Mouse (Mus musculus) stomach, embryonic 15.5 days (tissue): ENCODE results near the gene Zdhhc17. TPM values are rescaled to one million over a fixed set of nuclear protein-coding genes. Genes with fewer than 3 reads are reported as not detected.

Experiments
- ATAC-seq: fragments of 200-750 bp; cut with Nextera tagmentation; 2 replicates; pipeline ENCODE4 v1.8.0; 2017; ENCODE audit warnings: low read depth, moderate number of reproducible peaks, moderate TSS enrichment; ENCODE audit not compliant: insufficient read depth, low FRiP score
- H3K27ac ChIP-seq: fragments of 300-500 bp; sonication (generic); 2 replicates; pipeline ENCODE4 v1.5.1; 2015; ENCODE audit warnings: mild to moderate bottlenecking, inconsistent platforms
- H3K27me3 ChIP-seq: fragments of 300-500 bp; sonication (generic); replicated peaks from 2 replicates; pipeline ENCODE4 v1.6.1; 2015; ENCODE audit warnings: inconsistent platforms
- H3K36me3 ChIP-seq: fragments of 300-500 bp; sonication (generic); 2 replicates; pipeline ENCODE4 v1.6.1; 2015; ENCODE audit warnings: inconsistent platforms
- H3K4me1 ChIP-seq: fragments of 300-500 bp; sonication (generic); 2 replicates; pipeline ENCODE4 v1.6.1; 2015; ENCODE audit warnings: inconsistent platforms
- H3K4me2 ChIP-seq: fragments of 300-500 bp; sonication (generic); 2 replicates; pipeline ENCODE4 v1.6.1; 2015; ENCODE audit warnings: mild to moderate bottlenecking, inconsistent platforms
- H3K4me3 ChIP-seq: fragments of 300-500 bp; sonication (generic); replicated peaks from 2 replicates; pipeline ENCODE4 v1.5.1; 2015; ENCODE audit warnings: inconsistent platforms
- H3K9ac ChIP-seq: fragments of 300-500 bp; sonication (generic); 2 replicates; pipeline ENCODE4 v1.6.1; 2015; ENCODE audit warnings: inconsistent platforms
- H3K9me3 ChIP-seq: fragments of 300-500 bp; sonication (generic); 2 replicates; pipeline ENCODE4 v1.6.1; 2016; ENCODE audit warnings: inconsistent platforms
- WGBS: fragments of 180-500 bp; shearing (Covaris S2); methylation state at CpG from one replicate; pipeline ENCODE4 v1.1.7; 2015; 5-methylcytosine and 5-hydroxymethylcytosine counted together
- polyA plus RNA-seq: library from polyadenylated mRNA; unstranded; fragments of >200 nt; fragmentation: Nextera tagmentation; extraction: Ambion mirVana; gene quantifications from 2 replicates; pipeline ENCODE4 v1.2.1, GENCODE M21; 2015

The Zdhhc17 gene
- polyA plus RNA-seq, 1 experiment from 2014 or later: 17.5 TPM

DNA sequence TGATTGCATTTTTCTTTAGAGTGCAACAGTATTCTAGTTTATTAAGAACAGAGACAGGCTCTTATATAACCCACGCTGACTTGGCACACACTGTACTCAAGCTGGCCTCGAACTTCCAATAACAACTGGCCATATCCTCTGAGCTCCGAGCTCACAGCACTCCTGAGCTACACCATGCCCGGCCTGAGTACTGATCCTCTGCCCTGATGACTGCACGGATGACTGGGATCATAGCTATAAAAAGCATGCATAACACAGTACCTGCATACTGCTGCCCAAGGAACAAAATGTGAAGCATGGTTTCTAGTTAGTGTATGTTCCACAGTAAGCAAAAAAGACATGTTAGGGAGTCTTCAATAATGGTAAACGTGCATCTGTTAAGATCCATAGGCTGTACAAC, 12.8 kb downstream of the Zdhhc17 start:
- H3K36me3 ChIP-seq: no peaks in the 10 kb centered on the region
- H3K4me1 ChIP-seq: no peaks in the 10 kb centered on the region
- no peak overlapping the region for H3K4me3 ChIP-seq
- H3K27ac ChIP-seq: no peak overlapping the region
- WGBS: 84% methylated on average over 6 of the region's 6 CpGs
- H3K4me2 ChIP-seq: no peak overlapping the region
- no peak overlapping the region for H3K9ac ChIP-seq
- no peaks in the 10 kb centered on the region for H3K27me3 ChIP-seq
- no peaks in the 10 kb centered on the region for H3K9me3 ChIP-seq
- no peak for ATAC-seq

DNA sequence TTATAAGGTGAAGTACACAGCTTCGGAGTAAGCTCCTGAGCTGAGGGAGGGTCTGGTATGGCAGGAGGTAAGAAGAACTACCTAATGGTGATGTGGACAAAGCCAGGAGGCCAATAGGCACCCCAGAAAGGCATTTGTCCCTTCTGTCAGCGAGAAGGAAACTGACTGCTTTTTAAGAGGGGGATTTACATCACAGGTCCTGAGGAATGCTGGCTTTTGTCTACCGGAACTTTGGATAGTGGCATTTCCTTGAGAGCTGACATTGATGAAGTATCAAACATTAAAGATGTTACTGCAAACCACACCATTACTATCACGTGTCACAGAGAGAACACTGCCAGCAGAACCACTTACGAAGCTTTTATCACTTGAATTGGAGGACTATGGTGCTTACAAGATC, 15.2 kb downstream of the Zdhhc17 start:
- H3K4me1 ChIP-seq: no peaks in the 10 kb centered on the region
- ATAC-seq: no peak
- H3K4me2 ChIP-seq: no peak overlapping the region
- no peaks in the 10 kb centered on the region for H3K27me3 ChIP-seq
- no peak overlapping the region for H3K27ac ChIP-seq
- no peaks in the 10 kb centered on the region for H3K36me3 ChIP-seq
- H3K9me3 ChIP-seq: no peaks in the 10 kb centered on the region
- no peak overlapping the region for H3K9ac ChIP-seq
- WGBS: 53% methylated on average over 5 of the region's 5 CpGs
- H3K4me3 ChIP-seq: no peak overlapping the region

DNA sequence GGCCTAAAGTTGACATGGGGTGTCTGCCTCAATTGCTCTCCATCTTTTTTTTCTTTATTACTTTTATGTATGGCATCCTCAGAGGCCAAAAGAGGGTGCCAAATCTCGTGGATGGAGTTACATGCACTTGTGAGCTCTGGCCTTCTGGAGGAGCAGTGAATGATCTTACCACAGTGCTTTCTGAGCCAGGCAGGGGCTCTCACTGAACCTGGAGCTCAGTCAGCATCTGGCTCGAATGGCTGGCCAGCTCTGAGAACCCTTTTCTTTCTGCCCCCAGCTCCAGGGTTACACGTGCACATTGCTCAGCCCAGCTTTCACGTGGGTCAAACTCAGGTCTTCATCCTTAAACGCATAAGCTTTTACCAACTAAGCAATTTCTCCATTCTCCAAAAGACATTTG, 16.7 kb downstream of the Zdhhc17 start:
- WGBS: 57% methylated on average over 5 of the region's 5 CpGs

DNA sequence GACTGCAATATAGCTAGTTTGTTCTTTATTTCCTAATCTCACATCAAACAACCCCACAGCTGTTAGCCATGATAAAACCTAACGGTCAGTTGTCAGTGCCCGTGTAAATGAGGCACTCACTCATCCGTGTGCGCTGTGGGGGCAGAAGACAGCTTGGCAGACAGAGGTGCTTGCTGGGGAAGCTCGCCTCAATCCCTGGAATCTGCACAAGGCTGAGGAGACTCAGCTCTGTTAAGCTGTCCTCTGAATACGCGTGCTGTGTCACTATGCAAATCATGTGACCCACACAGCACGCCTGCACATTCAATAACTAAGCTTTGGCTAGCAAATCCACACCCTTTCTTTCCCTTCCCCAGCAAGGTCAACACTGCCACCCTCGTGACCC, 17.9 kb downstream of the Zdhhc17 start:
- ATAC-seq: peak; percentile 50; the same call in 1 of the 2 replicates
- Histone ChIP-seq H3K27ac (no peak overlapping the region), H3K36me3 (no peaks in the 10 kb centered on the region), H3K4me3 (no peak overlapping the region), H3K9me3 (no peaks in the 10 kb centered on the region), H3K4me1 (no peaks in the 10 kb centered on the region), H3K9ac (no peak overlapping the region), H3K4me2 (no peak overlapping the region), H3K27me3 (no peaks in the 10 kb centered on the region)
- WGBS: 31% methylated on average over 9 of the region's 9 CpGs

More for the DNA sequence above, 16.7 kb downstream of the Zdhhc17 start:
- no peak overlapping the region for H3K9ac ChIP-seq
- H3K4me2 ChIP-seq: no peak overlapping the region
- no peak overlapping the region for H3K4me3 ChIP-seq
- H3K9me3 ChIP-seq: no peaks in the 10 kb centered on the region
- H3K36me3 ChIP-seq: no peaks in the 10 kb centered on the region
- no peaks in the 10 kb centered on the region for H3K27me3 ChIP-seq
- no peak for ATAC-seq
- H3K27ac ChIP-seq: no peak overlapping the region
- H3K4me1 ChIP-seq: no peaks in the 10 kb centered on the region

DNA sequence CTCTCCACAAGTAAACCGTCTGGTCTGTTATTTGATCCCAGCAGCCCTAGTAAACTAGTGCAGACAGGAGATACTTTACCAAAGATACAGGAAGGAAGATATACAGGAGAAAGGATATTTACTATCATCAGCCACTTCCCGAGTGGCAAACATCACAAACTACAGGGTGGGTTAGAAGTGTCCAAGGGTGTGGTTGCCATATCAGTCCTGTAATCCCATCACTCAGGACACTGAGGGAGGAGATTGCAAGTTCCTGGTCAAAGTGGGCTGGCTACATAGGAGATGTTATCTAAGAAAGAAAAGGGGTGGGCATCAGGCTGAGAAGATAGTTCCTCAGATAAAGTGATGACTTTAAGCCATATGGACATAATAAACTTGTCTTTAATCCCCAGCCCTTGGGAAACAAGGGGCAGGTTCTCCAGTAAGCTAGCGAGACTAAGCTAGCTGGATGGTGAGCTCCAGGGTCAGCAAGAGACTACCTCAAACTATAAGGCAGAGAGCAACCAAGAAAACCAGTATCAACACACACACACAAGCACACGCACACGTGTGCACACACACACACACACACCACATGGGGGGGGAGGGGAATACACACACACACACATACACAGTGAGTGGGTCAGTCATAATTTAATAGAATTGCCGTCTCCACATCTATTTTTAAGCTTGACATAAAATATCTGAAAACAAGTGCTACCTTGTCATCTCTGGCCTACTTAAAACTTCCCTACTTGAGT, 18.5 kb downstream of the Zdhhc17 start:
- no peaks in the 10 kb centered on the region for H3K9me3 ChIP-seq
- no peaks in the 10 kb centered on the region for H3K27me3 ChIP-seq
- no peak overlapping the region for H3K27ac ChIP-seq
- no peak for ATAC-seq
- no peaks in the 10 kb centered on the region for H3K36me3 ChIP-seq
- 71% methylated on average over 6 of the region's 6 CpGs for WGBS
- H3K4me3 ChIP-seq: no peak overlapping the region
- no peak overlapping the region for H3K4me2 ChIP-seq
- H3K4me1 ChIP-seq: no peaks in the 10 kb centered on the region
- no peak overlapping the region for H3K9ac ChIP-seq

DNA sequence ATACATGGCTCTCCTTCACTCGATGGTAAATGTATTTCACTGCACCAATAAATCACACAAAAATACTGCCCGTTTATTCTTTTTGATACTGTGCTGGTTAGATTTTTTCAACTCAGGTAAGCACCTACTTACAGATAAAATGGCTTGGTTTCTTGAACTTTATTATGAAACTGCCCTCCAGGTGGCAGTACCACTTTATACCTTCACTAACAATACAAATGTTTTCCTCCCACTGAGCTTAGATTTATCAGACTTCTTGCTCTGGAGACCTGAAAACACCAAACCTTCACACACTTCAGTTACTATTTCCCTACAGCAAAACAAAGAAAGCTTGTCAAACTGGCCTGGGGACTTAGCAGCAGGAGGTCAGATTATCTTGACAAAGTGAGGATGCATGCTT, 20.2 kb downstream of the Zdhhc17 start:
- no peak overlapping the region for H3K4me2 ChIP-seq
- H3K27me3 ChIP-seq: no peaks in the 10 kb centered on the region
- H3K4me1 ChIP-seq: no peaks in the 10 kb centered on the region
- no peak overlapping the region for H3K4me3 ChIP-seq
- WGBS: 64% methylated on average over 2 of the region's 2 CpGs
- no peak for ATAC-seq
- no peaks in the 10 kb centered on the region for H3K36me3 ChIP-seq
- no peak overlapping the region for H3K9ac ChIP-seq
- no peak overlapping the region for H3K27ac ChIP-seq
- no peaks in the 10 kb centered on the region for H3K9me3 ChIP-seq

DNA sequence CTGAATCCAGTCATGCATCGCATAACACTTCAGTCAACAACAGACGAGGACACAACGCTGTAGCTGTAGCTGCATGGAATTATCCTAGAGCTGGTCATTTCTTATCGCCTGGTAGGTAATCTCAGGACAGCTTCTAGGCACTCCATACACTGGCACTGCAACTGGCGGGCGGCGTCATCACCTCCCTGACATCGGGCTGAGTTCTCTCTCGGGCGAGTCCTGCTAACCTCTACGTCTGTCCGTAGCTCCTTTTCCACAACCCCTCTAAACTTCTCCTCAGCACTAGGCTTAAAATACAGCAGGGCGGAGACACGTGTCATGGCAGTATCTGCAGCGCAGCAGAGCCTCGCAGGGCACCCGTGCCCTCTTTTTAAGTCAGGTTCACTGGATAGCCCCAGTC, 23.3 kb downstream of the Zdhhc17 start:
- Histone ChIP-seq H3K9me3 (no peaks in the 10 kb centered on the region), H3K4me2 (no peak overlapping the region), H3K4me1 (no peaks in the 10 kb centered on the region), H3K36me3 (no peaks in the 10 kb centered on the region), H3K9ac (no peak overlapping the region), H3K27me3 (no peaks in the 10 kb centered on the region), H3K27ac (no peak overlapping the region), H3K4me3 (no peak overlapping the region)
- WGBS: 89% methylated on average over 17 of the region's 17 CpGs
- ATAC-seq: no peak

DNA sequence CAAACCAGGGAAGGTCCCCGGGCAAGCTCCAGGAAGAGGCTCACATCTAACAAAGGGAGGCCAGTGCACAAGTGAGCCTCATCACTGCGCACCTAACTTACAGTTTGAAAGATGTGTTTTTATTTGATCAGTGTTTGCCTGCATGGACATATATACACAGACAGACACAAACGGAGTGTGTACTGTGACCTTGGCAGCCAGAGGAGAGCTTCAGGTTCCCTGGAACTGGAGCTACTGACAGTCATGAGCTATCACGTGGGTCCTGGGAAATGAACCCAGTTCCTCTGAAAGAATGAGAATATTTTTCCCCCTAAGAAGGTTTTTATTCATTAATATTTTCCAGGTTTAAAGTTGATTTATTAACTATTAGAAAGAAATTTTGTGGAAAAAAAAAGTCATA, 27.2 kb downstream of the Zdhhc17 start:
- Histone ChIP-seq H3K9me3 (no peaks in the 10 kb centered on the region), H3K4me3 (no peak overlapping the region), H3K4me1 (no peaks in the 10 kb centered on the region), H3K36me3 (peaks cover 4% of the 10 kb centered on the region; the same call in 1 of the 2 replicates), H3K4me2 (no peak overlapping the region), H3K27ac (no peak overlapping the region), H3K9ac (no peak overlapping the region), H3K27me3 (no peaks in the 10 kb centered on the region)
- no peak for ATAC-seq
- 70% methylated on average over 4 of the region's 4 CpGs for WGBS

DNA sequence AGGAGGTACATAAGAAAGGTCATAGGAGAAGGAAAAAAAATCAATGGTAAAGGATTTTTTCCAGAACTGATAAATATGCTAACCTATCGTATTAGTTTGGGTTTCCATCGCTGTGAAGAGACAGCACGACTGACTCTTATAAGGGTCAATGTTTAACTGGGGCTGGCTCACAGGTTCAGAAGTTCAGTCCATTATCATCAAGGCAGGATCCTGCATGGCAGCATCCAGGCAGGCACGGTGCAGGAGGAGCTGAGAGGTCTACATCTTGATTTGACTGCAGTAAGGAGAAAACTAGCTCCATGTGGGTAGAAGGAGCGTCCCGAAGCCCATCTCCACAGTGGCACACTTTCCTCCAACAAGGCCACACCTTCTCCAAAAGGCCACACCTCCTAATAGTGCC, 29.5 kb downstream of the Zdhhc17 start:
- no peak overlapping the region for H3K4me3 ChIP-seq
- ATAC-seq: no peak
- no peaks in the 10 kb centered on the region for H3K9me3 ChIP-seq
- no peak overlapping the region for H3K4me2 ChIP-seq
- H3K27me3 ChIP-seq: no peaks in the 10 kb centered on the region
- WGBS: 78% methylated on average over 6 of the region's 6 CpGs
- H3K36me3 ChIP-seq: peaks cover 4% of the 10 kb centered on the region; the same call in 1 of the 2 replicates
- H3K9ac ChIP-seq: no peak overlapping the region
- no peak overlapping the region for H3K27ac ChIP-seq
- no peaks in the 10 kb centered on the region for H3K4me1 ChIP-seq

DNA sequence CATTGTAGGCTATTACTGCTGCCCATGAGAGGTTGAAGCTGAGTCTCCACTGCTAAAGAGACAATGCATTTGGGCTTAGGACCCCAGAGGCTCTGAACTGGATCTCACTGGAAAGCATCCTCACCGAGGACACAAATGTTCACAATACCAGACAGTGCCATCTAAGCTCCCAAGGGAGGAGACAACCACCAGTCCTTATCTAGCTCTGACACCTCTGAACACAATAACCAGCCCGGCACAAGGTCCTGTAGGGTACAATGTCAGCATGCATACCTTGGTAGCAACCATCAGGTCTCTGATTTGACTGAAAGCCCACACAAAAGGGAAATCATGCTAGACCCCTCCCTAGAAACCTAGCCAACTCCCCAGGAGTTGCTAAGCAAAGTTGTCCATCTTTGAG, 30.5 kb downstream of the Zdhhc17 start:
- Histone ChIP-seq H3K27ac (no peak overlapping the region), H3K27me3 (no peaks in the 10 kb centered on the region), H3K4me3 (no peak overlapping the region), H3K9me3 (no peaks in the 10 kb centered on the region), H3K9ac (no peak overlapping the region), H3K4me1 (no peaks in the 10 kb centered on the region), H3K36me3 (peaks cover 4% of the 10 kb centered on the region; the same call in 1 of the 2 replicates), H3K4me2 (no peak overlapping the region)
- no peak for ATAC-seq
- WGBS: 90% methylated on average over 2 of the region's 2 CpGs

DNA sequence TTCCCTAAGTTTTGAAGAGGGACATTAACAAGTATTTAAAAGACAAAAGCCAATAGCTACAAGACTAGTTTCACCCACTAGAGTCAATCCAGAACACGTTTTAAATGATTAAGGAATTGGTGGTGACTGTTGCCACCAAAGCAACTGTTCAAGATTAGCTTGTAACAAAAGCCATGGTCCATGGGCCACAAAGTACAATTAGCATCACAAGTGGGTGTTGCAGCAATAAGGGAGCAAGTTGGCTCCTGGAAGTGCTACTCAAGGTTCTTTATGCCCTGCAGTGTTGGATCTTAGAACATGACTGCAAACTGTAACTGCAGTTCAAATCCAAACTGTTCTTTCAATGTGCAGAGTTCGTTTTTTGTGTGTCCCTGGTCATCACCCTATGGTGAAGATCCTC, 32.6 kb downstream of the Zdhhc17 start:
- Histone ChIP-seq H3K36me3 (peaks cover 4% of the 10 kb centered on the region; the same call in 1 of the 2 replicates), H3K27ac (no peak overlapping the region), H3K27me3 (no peaks in the 10 kb centered on the region), H3K4me2 (no peak overlapping the region), H3K9me3 (no peaks in the 10 kb centered on the region), H3K4me3 (no peak overlapping the region), H3K4me1 (no peaks in the 10 kb centered on the region), H3K9ac (no peak overlapping the region)
- ATAC-seq: no peak
- 50% methylated on average over 2 of the region's 2 CpGs for WGBS

DNA sequence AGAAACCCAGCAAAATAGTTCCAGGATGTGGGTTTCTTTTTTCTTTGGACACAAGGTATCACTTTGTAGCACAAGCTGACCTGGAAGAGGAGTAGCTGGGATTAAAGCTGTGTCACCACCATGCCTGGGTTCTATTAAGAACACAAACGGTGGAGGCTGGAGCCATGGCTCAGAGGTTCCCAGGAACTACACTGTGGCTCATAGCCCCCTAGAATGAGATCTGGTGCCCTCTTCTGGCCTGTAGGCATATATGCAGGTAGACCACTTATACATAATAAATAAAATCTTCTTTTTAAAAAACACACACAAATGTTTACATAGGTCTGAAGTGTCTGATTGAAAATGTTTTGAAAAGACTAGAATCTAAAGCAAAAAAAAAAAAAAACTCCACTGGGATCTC, 33.9 kb downstream of the Zdhhc17 start:
- no peak overlapping the region for H3K27ac ChIP-seq
- no peak overlapping the region for H3K4me2 ChIP-seq
- H3K9me3 ChIP-seq: no peaks in the 10 kb centered on the region
- H3K4me1 ChIP-seq: 0 out of 2 replicates have a peak, but pooled peaks cover 3% of the 10 kb centered on the region
- WGBS: 0% methylated on average over 1 of the region's 1 CpGs
- peaks cover 4% of the 10 kb centered on the region; the same call in 1 of the 2 replicates for H3K36me3 ChIP-seq
- H3K27me3 ChIP-seq: no peaks in the 10 kb centered on the region
- no peak overlapping the region for H3K9ac ChIP-seq
- no peak for ATAC-seq
- H3K4me3 ChIP-seq: no peak overlapping the region

DNA sequence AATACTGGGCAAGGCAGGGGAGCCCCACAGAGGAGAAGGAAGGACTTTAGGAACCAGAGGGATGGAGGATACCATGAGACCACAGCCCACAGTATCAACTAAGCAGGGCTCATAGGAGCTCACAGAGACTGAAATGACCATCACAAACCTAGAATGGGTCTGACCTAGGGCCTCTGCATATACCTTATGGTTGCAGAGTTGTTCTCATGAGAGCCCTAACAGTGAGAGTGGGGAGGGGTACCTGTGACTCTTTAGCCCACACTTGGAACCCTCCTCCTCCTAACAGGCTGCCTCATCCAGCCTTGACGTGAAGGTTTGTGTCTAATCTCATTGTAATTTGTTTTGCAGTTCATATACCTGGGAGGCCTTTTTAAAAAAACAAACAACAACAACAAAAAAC, 35.1 kb downstream of the Zdhhc17 start:
- Histone ChIP-seq H3K4me2 (no peak overlapping the region), H3K4me3 (no peak overlapping the region), H3K9me3 (no peaks in the 10 kb centered on the region), H3K4me1 (0 out of 2 replicates have a peak, but pooled peaks cover 3% of the 10 kb centered on the region), H3K27ac (no peak overlapping the region), H3K9ac (no peak overlapping the region), H3K27me3 (no peaks in the 10 kb centered on the region), H3K36me3 (peaks cover 4% of the 10 kb centered on the region; the same call in 1 of the 2 replicates)
- no peak for ATAC-seq
- WGBS: 80% methylated on average over 1 of the region's 1 CpGs
